Mouse (Mus musculus): ENCODE data around the gene Pnkp.

The Pnkp gene

DNA sequence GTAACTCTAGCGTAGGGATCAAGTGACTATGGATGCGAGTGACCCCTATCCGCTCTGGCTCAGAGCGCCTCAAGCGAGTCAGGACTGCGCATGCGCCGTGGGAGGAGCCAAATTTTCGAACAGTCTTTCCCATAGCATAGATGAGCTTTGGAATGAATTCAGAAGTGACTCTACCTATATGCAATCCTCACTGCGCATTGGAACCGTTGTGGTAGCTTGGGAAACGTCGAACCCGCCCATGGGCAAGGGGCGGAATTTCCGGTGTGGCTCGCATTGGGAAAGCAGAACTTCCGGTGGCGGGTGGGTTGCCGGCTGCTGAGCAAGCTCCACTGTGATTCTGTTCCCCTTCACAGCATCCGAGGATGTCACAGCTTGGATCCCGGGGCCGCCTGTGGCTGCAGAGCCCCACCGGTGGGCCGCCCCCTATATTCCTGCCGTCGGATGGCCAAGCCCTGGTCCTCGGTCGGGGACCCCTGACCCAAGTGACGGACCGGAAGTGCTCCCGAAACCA, at the start of gene Pnkp:
Pnkp (plus strand) TSS at position 98 of the 511 bp plus-strand sequence.
- peak; percentile 82 for DNase-seq (ENCODE audit: low spot score)

DNA sequence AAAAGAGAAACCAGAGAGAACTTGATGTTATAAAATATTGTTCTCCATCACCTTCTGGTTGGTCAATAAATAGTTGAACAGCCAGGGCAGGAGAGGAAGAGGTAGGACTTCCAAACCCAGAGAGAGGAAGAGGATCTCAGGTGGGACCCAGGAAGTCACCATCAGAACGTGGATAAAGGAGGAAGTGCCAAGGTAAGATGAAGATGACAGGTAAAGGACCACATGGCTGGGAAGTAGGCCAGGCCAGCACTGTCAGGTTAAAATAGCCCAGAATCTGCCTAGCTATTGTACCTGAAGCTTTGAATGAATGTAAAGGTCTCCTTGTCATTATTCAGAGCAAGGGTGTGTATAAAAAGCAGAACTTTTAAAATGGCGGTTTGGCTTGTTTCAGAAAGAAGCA, 48.0 kb upstream of the Pnkp start:
- no peak for DNase-seq (ENCODE audit: low spot score)

GRCm38 (mm10) chr7:44809466-44809865, 47.5 kb upstream of the Pnkp start:
- DNase-seq (ENCODE audit: low spot score): peak; percentile 28

GRCm38 (mm10) chr7:44810365-44810764, 46.6 kb upstream of the Pnkp start:
- DNase-seq (ENCODE audit: low spot score): peak; percentile 30

- peak; percentile 32 for DNase-seq (ENCODE audit: low spot score)
These were observed 46.0 kb upstream of the Pnkp start for GRCm38 (mm10) chr7:44810819-44811557.

DNA sequence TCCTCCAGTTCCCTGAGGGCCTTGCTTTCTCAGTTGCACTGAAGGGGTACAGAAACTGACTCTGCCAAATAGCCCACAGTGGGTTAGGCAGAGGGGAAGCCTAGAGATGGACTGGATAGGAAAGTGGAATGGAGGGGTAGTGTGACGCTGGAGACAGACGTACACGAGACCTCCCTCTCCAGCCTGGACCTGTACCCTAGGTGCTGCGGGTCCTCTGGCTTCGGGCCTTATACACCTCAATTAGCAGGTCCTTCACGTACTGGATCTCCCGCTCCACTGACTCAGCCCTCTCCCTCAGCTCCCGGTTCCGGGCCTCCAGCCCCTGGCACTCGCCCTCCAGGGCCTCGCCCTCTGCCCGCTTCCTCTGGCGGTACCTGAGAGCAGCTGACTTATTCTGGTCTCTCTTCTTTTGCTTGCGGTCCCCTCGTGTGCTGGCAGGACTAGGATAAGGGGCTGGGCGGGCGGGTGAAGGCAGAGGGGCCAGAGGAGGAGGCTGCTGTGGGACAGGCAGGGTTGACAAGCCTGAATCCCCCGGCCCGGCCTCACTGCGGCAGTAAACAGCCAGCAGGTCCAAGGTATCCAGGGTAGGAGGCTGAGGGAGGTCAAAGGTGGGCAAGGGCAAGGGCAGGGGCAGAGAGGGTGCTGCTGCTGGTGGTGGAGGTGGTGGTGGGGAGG, 44.2 kb upstream of the Pnkp start:
- peak; percentile 42 for DNase-seq (ENCODE audit: low spot score)

DNA sequence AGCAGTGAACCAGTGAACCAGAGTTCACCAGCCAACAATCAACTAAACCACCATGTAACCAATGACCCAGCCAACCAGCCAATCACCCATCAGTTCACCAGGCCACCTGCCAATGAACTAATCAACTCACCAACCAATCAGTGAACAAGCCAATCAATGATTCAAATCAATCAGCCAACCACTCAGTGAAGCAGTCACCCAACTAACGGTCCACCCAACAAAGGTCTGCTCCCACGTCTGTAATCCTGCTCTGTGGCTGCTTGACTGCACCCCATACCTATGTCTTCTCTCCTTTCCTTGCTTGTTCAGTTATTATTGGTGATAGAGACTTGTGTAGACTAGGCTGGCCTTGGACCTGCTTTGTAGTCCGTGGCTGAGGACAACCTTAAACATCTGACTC, 43.0 kb upstream of the Pnkp start:
- peak; percentile 32 for DNase-seq (ENCODE audit: low spot score)

DNA sequence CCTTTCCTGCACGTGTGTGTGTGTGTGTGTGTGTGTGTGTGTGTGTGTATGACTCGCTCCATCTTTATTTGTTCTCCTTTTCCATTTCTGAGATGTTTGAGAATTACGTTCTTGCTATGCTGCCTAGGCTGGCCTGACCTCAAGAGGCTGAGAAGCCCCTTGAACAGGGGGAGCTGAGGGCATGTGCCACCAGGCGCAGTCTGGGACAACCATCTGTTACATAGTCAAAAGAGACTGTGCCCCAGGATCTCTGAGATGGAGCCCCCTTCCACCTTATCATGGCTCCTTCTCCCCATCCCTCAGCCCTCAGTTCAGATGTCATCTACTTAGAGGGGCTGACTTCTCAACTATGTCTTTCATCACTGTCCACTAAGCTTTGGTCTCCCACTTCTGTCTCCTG, 42.5 kb upstream of the Pnkp start:
- peak; percentile 38 for DNase-seq (ENCODE audit: low spot score)

- peak; percentile 57 for DNase-seq (ENCODE audit: low spot score)
These were observed 41.9 kb upstream of the Pnkp start for GRCm38 (mm10) chr7:44814952-44815553.

DNA sequence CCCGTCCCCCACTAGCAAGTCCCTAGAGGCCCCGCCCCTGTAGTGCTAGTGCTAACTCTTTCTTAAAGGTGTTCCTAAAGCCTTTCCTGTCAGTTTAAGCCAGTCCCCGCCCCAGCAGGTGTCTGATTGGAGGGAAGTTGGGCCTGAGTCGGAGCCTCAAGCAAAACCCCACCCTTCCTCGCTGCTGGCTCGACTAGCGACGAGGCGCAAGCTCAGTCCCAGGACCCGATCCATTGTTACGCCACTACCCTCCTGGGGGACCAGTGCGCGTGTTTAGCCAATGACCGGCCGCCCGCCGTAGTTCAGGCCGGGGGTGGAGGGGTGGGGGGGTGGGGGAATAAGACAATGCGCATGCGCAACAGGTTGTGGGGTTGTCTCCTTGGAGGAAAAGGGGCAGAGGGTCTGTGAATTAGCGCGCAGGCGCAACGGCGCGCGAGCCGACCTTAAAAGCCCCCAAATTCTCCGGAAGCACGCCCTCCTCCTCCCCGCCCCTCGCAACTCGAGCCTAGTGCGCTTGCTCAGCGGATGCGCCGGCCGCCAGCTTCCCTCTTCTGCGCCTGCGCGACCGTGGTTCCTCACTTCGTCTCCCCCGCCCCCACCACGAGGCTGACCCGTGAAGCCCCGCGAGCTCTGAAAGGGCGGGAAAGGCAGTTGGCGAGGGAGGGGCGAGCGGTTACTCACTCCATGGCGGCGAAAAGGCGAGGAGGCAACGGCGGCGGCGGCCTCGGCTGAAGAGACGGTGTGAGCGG, 41.0 kb upstream of the Pnkp start, which contains the start of the genes Nup62 and Il4i1:
Nup62 (plus strand) TSS at position 368 of the 749 bp plus-strand sequence.
Il4i1 (plus strand) TSS at position 667 of the 749 bp plus-strand sequence.
- DNase-seq (ENCODE audit: low spot score): peak; percentile 100

DNA sequence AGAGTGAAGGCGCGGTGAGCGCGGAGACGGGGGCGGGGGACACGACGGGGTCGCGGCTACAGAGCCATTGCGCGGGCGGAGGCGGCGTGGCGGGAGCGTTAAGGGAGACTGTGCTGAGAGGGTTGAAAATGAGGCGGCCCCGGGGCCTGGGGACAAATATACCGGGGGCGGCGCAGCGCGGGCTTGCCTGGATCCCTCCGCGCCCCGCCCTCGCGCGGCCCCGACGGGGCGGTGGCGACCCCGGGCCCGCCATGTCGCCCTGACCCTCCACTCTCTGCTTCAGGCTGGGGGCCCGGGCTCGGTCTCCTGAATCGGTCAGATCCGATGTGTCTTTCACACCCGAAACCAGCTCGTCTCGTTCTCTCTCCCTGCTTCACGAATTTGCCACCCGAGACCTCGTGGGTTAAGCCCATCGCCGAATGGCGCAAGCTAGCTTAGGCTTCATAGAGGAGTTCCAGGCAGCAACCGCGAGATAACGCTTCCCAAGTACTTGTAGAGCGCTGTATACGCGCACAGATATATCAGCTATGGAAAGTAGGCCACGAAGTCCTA, 40.4 kb upstream of the Pnkp start, which contains the start of gene Atf5:
Atf5 (minus strand) TSS at position 189 of the 552 bp plus-strand sequence.
- DNase-seq (ENCODE audit: low spot score): peak; percentile 86

- peak; percentile 26 for DNase-seq (ENCODE audit: low spot score)
These were observed 39.5 kb upstream of the Pnkp start for GRCm38 (mm10) chr7:44817441-44817840.

GRCm38 (mm10) chr7:44818164-44818563, 38.8 kb upstream of the Pnkp start:
- DNase-seq (ENCODE audit: low spot score): no peak

DNA sequence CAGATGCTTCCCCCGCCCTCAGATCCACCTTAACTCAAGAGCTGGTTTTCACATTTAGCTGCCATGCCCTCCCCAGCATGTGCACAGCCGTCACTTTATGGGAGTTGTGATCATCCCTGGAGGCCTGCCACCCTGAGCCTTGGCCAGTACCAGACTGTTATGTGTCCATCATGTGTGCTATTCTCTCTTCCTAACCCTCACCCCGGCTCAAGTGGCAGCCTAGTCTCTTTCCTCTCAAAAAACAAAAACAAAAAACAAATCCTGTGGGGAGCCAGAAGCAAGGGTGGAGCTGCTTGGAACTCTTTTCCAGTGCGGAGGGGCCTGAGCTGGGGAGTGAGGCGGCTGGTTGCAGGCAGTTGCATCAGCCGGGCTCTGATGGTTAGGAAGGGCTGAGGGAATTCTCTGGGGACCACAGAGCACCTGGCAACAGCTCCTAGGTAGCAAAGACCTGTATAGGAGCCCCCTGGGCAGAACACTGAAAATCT, 38.1 kb upstream of the Pnkp start:
- DNase-seq (ENCODE audit: low spot score): peak; percentile 73

DNA sequence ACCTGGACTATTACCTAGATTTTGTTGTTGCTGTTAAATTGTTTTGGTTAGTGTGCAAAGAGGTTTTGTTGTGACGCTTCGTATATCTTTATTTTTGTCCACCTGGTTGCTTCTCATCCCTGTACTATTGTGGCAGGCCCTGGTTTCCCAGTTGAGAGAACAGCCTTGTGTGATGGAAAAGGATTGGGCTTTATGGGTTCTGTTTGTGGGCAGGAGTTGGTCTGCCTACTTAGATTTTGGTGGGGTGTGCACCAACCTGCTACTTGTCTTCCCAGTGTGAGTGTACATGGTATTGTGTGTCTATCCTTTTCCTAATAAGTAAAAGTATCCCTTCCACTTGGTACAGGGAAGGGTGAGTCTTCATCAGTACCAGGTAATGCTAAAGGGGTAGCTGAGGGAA, 37.5 kb upstream of the Pnkp start:
- peak; percentile 21 for DNase-seq (ENCODE audit: low spot score)

- DNase-seq (ENCODE audit: low spot score): peak; percentile 41
These were observed 37.1 kb upstream of the Pnkp start for GRCm38 (mm10) chr7:44819863-44820262.

GRCm38 (mm10) chr7:44820525-44820924, 36.4 kb upstream of the Pnkp start:
- peak; percentile 29 for DNase-seq (ENCODE audit: low spot score)

DNA sequence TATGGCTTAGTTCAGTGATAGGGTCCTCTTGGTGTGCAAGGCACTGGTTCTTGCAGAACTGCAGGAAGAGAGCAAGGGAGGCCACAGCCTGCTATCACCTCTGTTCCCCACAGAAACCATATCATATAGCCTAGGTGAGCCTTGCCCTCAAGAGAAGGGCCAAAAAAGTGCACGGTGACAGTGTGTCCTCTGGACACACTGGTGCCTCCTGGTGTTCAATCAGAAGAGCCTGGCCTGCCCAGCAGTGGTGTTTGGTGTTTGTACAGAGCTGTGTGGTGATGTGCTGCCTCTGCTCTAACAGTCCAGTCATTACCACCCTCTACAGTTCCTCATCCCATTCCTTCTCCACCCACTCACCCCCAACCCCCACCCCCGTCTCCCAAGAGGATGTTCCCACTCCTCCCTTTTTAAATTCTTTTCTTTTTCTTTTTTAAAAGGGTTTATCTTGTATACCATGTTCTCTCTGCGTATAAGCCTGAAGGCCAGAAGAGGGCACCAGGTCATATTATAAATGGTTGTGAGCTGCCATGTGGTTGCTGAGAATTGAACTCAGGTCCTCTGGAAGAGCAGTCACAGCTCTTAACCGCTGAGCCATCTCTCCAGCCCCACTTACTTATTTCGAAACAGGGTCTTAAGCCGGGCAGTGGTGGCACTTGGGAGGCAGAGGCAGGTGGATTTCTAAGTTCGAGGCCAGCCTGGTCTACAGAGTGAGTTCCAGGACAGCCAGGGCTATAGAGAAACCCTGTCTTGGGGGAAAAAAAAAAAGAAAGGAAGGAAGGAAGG, 35.1 kb upstream of the Pnkp start:
- peak; percentile 38 for DNase-seq (ENCODE audit: low spot score)

DNA sequence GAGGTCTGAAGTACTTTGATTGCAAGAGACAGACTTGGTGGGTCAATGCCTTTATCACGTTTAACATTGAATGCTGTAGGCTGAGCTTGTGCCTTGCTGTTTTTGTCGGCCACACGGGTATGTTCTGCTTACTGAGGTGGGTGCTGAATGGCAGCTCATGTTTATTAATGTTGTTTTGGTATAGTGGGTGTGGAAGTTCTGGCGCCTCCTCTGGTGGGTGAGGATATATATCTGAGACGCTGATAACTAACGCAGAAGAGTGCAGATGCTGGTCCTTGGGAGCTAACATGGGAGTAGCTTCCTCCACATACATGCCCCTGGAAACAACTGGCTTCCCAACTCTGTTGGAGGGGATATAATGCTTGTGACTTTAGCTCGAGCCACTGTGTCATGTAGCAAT, 33.5 kb upstream of the Pnkp start:
- DNase-seq (ENCODE audit: low spot score): peak; percentile 35

GRCm38 (mm10) chr7:44824872-44825271, 32.1 kb upstream of the Pnkp start:
- peak; percentile 90 for DNase-seq (ENCODE audit: low spot score)

DNA sequence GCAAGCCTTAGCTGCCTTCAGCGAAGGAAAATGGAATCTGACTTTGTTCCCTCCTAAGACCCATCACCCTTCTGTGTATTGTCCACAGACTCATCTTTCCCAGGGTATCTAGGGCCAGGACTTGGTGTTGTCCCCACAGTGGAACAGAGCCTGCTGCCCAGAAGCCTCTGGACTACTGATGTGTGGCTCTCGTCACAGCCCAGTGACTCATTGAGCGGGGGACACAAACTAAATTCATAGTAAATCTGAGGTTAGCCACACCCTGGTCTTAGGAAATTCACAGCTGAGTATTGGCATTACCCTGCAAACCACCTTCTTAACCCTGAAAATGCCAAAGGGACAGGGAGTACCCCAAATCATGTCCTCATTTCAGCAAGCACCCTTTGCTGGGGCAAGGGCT, 30.2 kb upstream of the Pnkp start:
- DNase-seq (ENCODE audit: low spot score): no peak
